Mouse (Mus musculus): ENCODE results near the gene Plpp7. TPM values are rescaled to one million over a fixed set of nuclear protein-coding genes. Genes with fewer than 3 reads are reported as not detected.

Gene Plpp7
- total and polyA plus RNA-seq, 3 experiments, result 0.25 TPM; not detected in 2

GRCm38 (mm10) chr2:32105930-32106329 is 10.6 kb downstream of the Plpp7 start:
- in situ Hi-C loops (cut with MboI; ENCODE audit: low pct_ligation_motif_present, low pct_unique_long_range_greater_than_20kb, low sequenced_read_pairs), result loop anchor here (10.0 kb wide), 1 partner anchor 181 kb away; no protein-coding TSS in a partner anchor
- H3K79me2 ChIP-seq (replicated peaks; ENCODE audit: control insufficient read depth, extremely low read depth, insufficient read depth, poor library complexity, severe bottlenecking), result no peaks in the 10 kb centered on the region
- H3K9ac ChIP-seq (ENCODE audit: insufficient read depth, low read depth), result no peak overlapping the region
- H3K27me3 ChIP-seq (replicated peaks), result peaks cover 12% of the 10 kb centered on the region
- DNase-seq (ENCODE audit: extremely low read depth), result no peak
- no peak overlapping the region for H3K4me2 ChIP-seq (ENCODE audit: insufficient read depth, low read depth, poor library complexity, severe bottlenecking)
- TF ChIP-seq SIN3A (IDR thresholded peaks at IDR 0.05; ENCODE audit: low read length) (no peak), IRF4 (IDR thresholded peaks at IDR 0.05; ENCODE audit: low read depth, low read length) (no peak), RCOR1 (conservative IDR thresholded peaks at IDR 0.05; ENCODE audit: low read depth, low read length) (no peak), EP300 (IDR thresholded peaks at IDR 0.05; ENCODE audit: low read length) (no peak), USF1 (IDR thresholded peaks at IDR 0.05; ENCODE audit: low read depth, low read length) (no peak)
- H3K4me3 ChIP-seq (replicated peaks in 1 of 3; ENCODE audit: low read depth in 2 of 3, low read length in 2 of 3, poor library complexity in 1 of 3), result no peak overlapping the region
- H3K27ac ChIP-seq (ENCODE audit: insufficient read depth, low read depth), result no peak overlapping the region
- peaks cover 14 to 29% of the 10 kb centered on the region in 2 experiments for H3K4me1 ChIP-seq (ENCODE audit: control insufficient read depth in 1 of 2, insufficient read depth in 2 of 2)
- H3K9me3 ChIP-seq (replicated peaks; ENCODE audit: low read length), result peaks cover 7% of the 10 kb centered on the region
- no peaks in the 10 kb centered on the region for H3K36me3 ChIP-seq (replicated peaks in 1 of 2; ENCODE audit: control insufficient read depth in 1 of 2, insufficient read depth in 1 of 2, low read length in 1 of 2)
- dilution Hi-C loops (cut with MboI; ENCODE audit: extremely low pct_ligation_motif_present, extremely low pct_unique_long_range_greater_than_20kb, low sequenced_read_pairs), result no loop called here

GRCm38 (mm10) chr2:32111268-32111667 is 15.9 kb downstream of the Plpp7 start:
- Histone ChIP-seq H3K36me3 (replicated peaks in 1 of 2; ENCODE audit: control insufficient read depth in 1 of 2, insufficient read depth in 1 of 2, low read length in 1 of 2) (no peaks in the 10 kb centered on the region), H3K4me3 (replicated peaks in 1 of 3; ENCODE audit: low read depth in 2 of 3, low read length in 2 of 3, poor library complexity in 1 of 3) (no peak overlapping the region), H3K9me3 (replicated peaks; ENCODE audit: low read length) (peaks cover 5% of the 10 kb centered on the region), H3K27me3 (replicated peaks) (peaks cover 33% of the 10 kb centered on the region), H3K4me1 (ENCODE audit: control insufficient read depth in 1 of 2, insufficient read depth in 2 of 2) (peaks cover 2 to 13% of the 10 kb centered on the region in 2 experiments; a peak in 3 of 4 replicates), H3K4me2 (ENCODE audit: insufficient read depth, low read depth, poor library complexity, severe bottlenecking) (no peak overlapping the region), H3K9ac (ENCODE audit: insufficient read depth, low read depth) (no peak overlapping the region), H3K27ac (ENCODE audit: insufficient read depth, low read depth) (no peak overlapping the region), H3K79me2 (replicated peaks; ENCODE audit: control insufficient read depth, extremely low read depth, insufficient read depth, poor library complexity, severe bottlenecking) (no peaks in the 10 kb centered on the region)
- dilution Hi-C loops (cut with MboI; ENCODE audit: extremely low pct_ligation_motif_present, extremely low pct_unique_long_range_greater_than_20kb, low sequenced_read_pairs), result no loop called here
- in situ Hi-C loops (cut with MboI; ENCODE audit: low pct_ligation_motif_present, low pct_unique_long_range_greater_than_20kb, low sequenced_read_pairs), result no loop called here
- TF ChIP-seq ZC3H11A (IDR thresholded peaks at IDR 0.05; ENCODE audit: low read depth, low read length) (no peak), MAZ (IDR thresholded peaks at IDR 0.05; ENCODE audit: low read depth, low read length) (no peak), MXI1 (IDR thresholded peaks at IDR 0.05; ENCODE audit: low read depth, low read length) (no peak), NRF1 (IDR thresholded peaks at IDR 0.05; ENCODE audit: low read depth, low read length) (no peak), E2F4 (IDR thresholded peaks at IDR 0.05; ENCODE audit: insufficient replicate concordance, low read depth, low read length) (no peak), MEF2A (IDR thresholded peaks at IDR 0.05; ENCODE audit: borderline replicate concordance, low read depth, low read length) (no peak)
- DNase-seq (ENCODE audit: extremely low read depth), result no peak

- DNase-seq (ENCODE audit: extremely low read depth), result no peak
- H3K27ac ChIP-seq (ENCODE audit: insufficient read depth, low read depth), result no peak overlapping the region
- TF ChIP-seq JUND (conservative IDR thresholded peaks at IDR 0.05; ENCODE audit: low read depth, low read length), result no peak
- no peak for TF ChIP-seq GABPA (IDR thresholded peaks at IDR 0.05; ENCODE audit: insufficient replicate concordance, low read depth, low read length)
- no peak for TF ChIP-seq SIN3A (IDR thresholded peaks at IDR 0.05; ENCODE audit: low read length)
- no peak for TF ChIP-seq UBTF (IDR thresholded peaks at IDR 0.05; ENCODE audit: low read depth, low read length)
- no peak for TF ChIP-seq CHD1 (IDR thresholded peaks at IDR 0.05; ENCODE audit: low read depth, low read length)
- TF ChIP-seq NELFE (IDR thresholded peaks at IDR 0.05; ENCODE audit: low read depth, low read length), result no peak
- TF ChIP-seq MAZ (IDR thresholded peaks at IDR 0.05; ENCODE audit: low read depth, low read length), result no peak
- no peak for TF ChIP-seq IRF4 (IDR thresholded peaks at IDR 0.05; ENCODE audit: low read depth, low read length)
- no peak for TF ChIP-seq ZMIZ1 (IDR thresholded peaks at IDR 0.05; ENCODE audit: low read depth, low read length)
- TF ChIP-seq TBP (conservative IDR thresholded peaks at IDR 0.05; ENCODE audit: low read depth, low read length), result no peak
- TF ChIP-seq ZNF384 (IDR thresholded peaks at IDR 0.05; ENCODE audit: low read depth, low read length), result no peak
- TF ChIP-seq ZC3H11A (IDR thresholded peaks at IDR 0.05; ENCODE audit: low read depth, low read length), result no peak
- TF ChIP-seq ZKSCAN1 (IDR thresholded peaks at IDR 0.05; ENCODE audit: borderline replicate concordance, low read depth, low read length), result no peak
- no peak overlapping the region for H3K4me2 ChIP-seq (ENCODE audit: insufficient read depth, low read depth, poor library complexity, severe bottlenecking)
- H3K27me3 ChIP-seq (replicated peaks), result peaks cover 32% of the 10 kb centered on the region
- no peak overlapping the region for H3K4me3 ChIP-seq (replicated peaks in 1 of 3; ENCODE audit: low read depth in 2 of 3, low read length in 2 of 3, poor library complexity in 1 of 3)
- dilution Hi-C loops (cut with MboI; ENCODE audit: extremely low pct_ligation_motif_present, extremely low pct_unique_long_range_greater_than_20kb, low sequenced_read_pairs), result no loop called here
- H3K9me3 ChIP-seq (replicated peaks; ENCODE audit: low read length), result peaks cover 11% of the 10 kb centered on the region
- H3K79me2 ChIP-seq (replicated peaks; ENCODE audit: control insufficient read depth, extremely low read depth, insufficient read depth, poor library complexity, severe bottlenecking), result no peaks in the 10 kb centered on the region
- H3K4me1 ChIP-seq (ENCODE audit: control insufficient read depth in 1 of 2, insufficient read depth in 2 of 2), result peaks cover 2 to 9% of the 10 kb centered on the region in 2 experiments; a peak in 3 of 4 replicates
- H3K9ac ChIP-seq (ENCODE audit: insufficient read depth, low read depth), result no peak overlapping the region
- in situ Hi-C loops (cut with MboI; ENCODE audit: low pct_ligation_motif_present, low pct_unique_long_range_greater_than_20kb, low sequenced_read_pairs), result no loop called here
- H3K36me3 ChIP-seq (replicated peaks in 1 of 2; ENCODE audit: control insufficient read depth in 1 of 2, insufficient read depth in 1 of 2, low read length in 1 of 2), result no peaks in the 10 kb centered on the region
Measured at GRCm38 (mm10) chr2:32112548-32112947, 17.2 kb downstream of the Plpp7 start.

All from CH12.LX (cell line).